8 mouse cellular contexts compared by ENCODE assay signal in the genomic region with DNA sequence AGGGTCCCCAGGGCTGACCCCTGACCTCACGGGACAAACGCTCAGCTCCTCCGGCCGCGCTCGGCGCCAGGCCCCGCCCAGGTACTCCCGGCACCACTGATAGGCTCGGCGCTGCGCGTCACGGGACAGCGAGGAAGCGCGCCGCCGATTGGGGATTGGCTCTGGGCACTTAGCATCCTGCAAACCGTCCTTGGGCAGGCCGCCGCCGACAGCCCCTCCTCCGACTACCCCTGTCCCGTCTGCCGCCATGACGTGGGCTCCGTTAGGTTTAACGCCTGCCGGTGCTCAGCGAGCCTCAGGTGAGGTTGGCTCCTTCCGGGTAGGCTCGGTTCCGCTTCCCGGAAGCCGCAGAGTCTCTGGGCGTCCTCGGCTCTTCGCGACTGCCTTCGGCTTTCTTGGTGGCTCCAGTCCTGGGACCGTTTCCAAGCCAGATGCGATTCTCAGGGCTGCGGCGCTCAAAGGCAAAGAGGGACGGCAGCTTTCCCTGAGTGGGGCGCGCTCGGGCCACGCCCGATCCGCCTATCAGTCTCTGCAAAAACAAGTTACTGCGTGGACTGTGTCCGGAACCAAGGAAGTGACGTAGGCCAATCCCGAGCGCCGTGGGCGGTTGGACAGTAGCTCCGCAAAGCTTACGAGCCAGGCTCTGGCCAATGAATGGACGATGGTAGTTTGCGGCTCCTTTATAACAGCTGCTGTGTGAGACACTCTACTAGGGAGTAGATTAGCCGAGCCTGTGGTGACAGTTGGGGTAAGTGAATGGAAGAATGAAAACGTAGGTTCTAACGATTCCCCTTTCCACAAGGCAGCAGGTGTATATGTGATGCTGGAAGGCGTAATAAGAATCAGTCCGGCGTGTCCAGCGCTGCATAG. TPM values are rescaled to one million over a fixed set of nuclear protein-coding genes. Genes with fewer than 3 reads are reported as not detected.
A peak's percentile ranks its signal among the peaks of the same experiment; 100 is the strongest.
DNase-seq lines count a peak whose midpoint lies in the region; ATAC-seq and TF ChIP-seq lines count a peak whose summit lies in the region.

Gene C730034F03Rik, plus strand, starts transcription at position 238 of the 870 bp plus-strand sequence.
Gene Gm44502, minus strand, starts transcription at position 345 of the 870 bp plus-strand sequence.
Gene Chkb, minus strand, starts transcription at position 557 of the 870 bp plus-strand sequence.

- peaks cover 16% of the 10 kb centered on the region for H3K4me1 ChIP-seq in embryonic facial prominence, embryonic 13.5 days
- H3K4me1 ChIP-seq in kidney, adult 2 months (ENCODE audit: control insufficient read depth, insufficient read depth, low read length) = no peaks in the 10 kb centered on the region
- peaks cover 24% of the 10 kb centered on the region for H3K4me1 ChIP-seq in limb, embryonic 12.5 days (replicated peaks)
- peaks cover 22% of the 10 kb centered on the region for H3K4me1 ChIP-seq in midbrain, embryonic 15.5 days
- peaks cover 7% of the 10 kb centered on the region for H3K4me1 ChIP-seq in spleen, adult 2 months (ENCODE audit: control insufficient read depth, insufficient read depth, insufficient read length)

- under 1% methylated on average over 70 of the region's 70 CpGs for WGBS in embryonic facial prominence, embryonic 13.5 days
- under 1% methylated on average over 70 of the region's 70 CpGs for WGBS in kidney, adult 2 months
- WGBS in limb, embryonic 12.5 days = 1% methylated on average over 70 of the region's 70 CpGs
- WGBS in midbrain, embryonic 15.5 days = under 1% methylated on average over 70 of the region's 70 CpGs
- under 1% methylated on average over 70 of the region's 70 CpGs for WGBS in spleen, adult 2 months

- peak; percentile 96 for DNase-seq in 3134 (ENCODE audit: extremely low read depth, insufficient read length, low spot score)
- peak; percentile 94 to 97 for DNase-seq in adrenal gland, postnatal 36 days
- peak; percentile 93 to 96 for DNase-seq in heart, adult 18-20 months
- peak; percentile 97 for DNase-seq in kidney, adult 2 months
- peak; percentile 85 to 88 for DNase-seq in spleen, adult 2 months (ENCODE audit: low read depth in 1 of 2, low spot score in 2 of 2)

- no peaks in the 10 kb centered on the region for H3K27me3 ChIP-seq in embryonic facial prominence, embryonic 13.5 days
- H3K27me3 ChIP-seq in kidney, adult 2 months (replicated peaks; ENCODE audit: control insufficient read depth, insufficient read depth, low read length) = no peaks in the 10 kb centered on the region
- no peaks in the 10 kb centered on the region for H3K27me3 ChIP-seq in limb, embryonic 12.5 days
- no peaks in the 10 kb centered on the region for H3K27me3 ChIP-seq in midbrain, embryonic 15.5 days (replicated peaks)
- H3K27me3 ChIP-seq in spleen, adult 2 months (ENCODE audit: control insufficient read depth, insufficient read depth, low read length) = no peaks in the 10 kb centered on the region

- H3K4me2 ChIP-seq in embryonic facial prominence, embryonic 13.5 days = peak within 1 kb of the TSS; percentile 73
- H3K4me2 ChIP-seq in limb, embryonic 12.5 days = peak within 1 kb of the TSS; percentile 87
- peak within 1 kb of the TSS; percentile 97 for H3K4me2 ChIP-seq in midbrain, embryonic 15.5 days

- TF ChIP-seq POLR2A in kidney, adult 2 months (IDR thresholded peaks at IDR 0.05; ENCODE audit: low read depth, low read length) = no peak
- peak; percentile 21 for TF ChIP-seq POLR2A in spleen, adult 2 months (IDR thresholded peaks at IDR 0.05; ENCODE audit: low read depth, low read length)

- ATAC-seq in embryonic facial prominence, embryonic 13.5 days (ENCODE audit: insufficient number of reproducible peaks, insufficient read depth, low FRiP score, low TSS enrichment, low read depth) = peak; percentile 89
- peak; percentile 90 for ATAC-seq in limb, embryonic 12.5 days (ENCODE audit: insufficient number of reproducible peaks, insufficient read depth, low FRiP score, low TSS enrichment, low read depth)
- ATAC-seq in midbrain, embryonic 15.5 days (replicated peaks) = peak; percentile 96

- no peak for TF ChIP-seq CTCF in kidney, adult 2 months (conservative IDR thresholded peaks at IDR 0.05; ENCODE audit: insufficient read depth, insufficient read length, low read depth, low read length)
- TF ChIP-seq CTCF in spleen, adult 2 months (IDR thresholded peaks at IDR 0.05; ENCODE audit: extremely low read depth, insufficient read depth, insufficient read length, insufficient replicate concordance) = no peak

- H3K27ac ChIP-seq in embryonic facial prominence, embryonic 13.5 days = peak within 1 kb of the TSS; percentile 98
- H3K27ac ChIP-seq in kidney, adult 2 months (ENCODE audit: insufficient read depth, low read depth, low read length) = peak within 1 kb of the TSS; percentile 95
- peak within 1 kb of the TSS; percentile 96 for H3K27ac ChIP-seq in limb, embryonic 12.5 days
- H3K27ac ChIP-seq in midbrain, embryonic 15.5 days = peak within 1 kb of the TSS; percentile 97
- H3K27ac ChIP-seq in spleen, adult 2 months (ENCODE audit: insufficient read depth, low read length) = peak within 1 kb of the TSS; percentile 100

- H3K9ac ChIP-seq in embryonic facial prominence, embryonic 13.5 days = peak within 1 kb of the TSS; percentile 81
- H3K9ac ChIP-seq in limb, embryonic 12.5 days (replicated peaks) = peak within 1 kb of the TSS; percentile 75
- peak within 1 kb of the TSS; percentile 78 for H3K9ac ChIP-seq in midbrain, embryonic 15.5 days

- H3K36me3 ChIP-seq in embryonic facial prominence, embryonic 13.5 days = peaks cover 26% of the 10 kb centered on the region
- no peaks in the 10 kb centered on the region for H3K36me3 ChIP-seq in kidney, adult 2 months (ENCODE audit: control insufficient read depth, insufficient read depth, low read length)
- peaks cover 25% of the 10 kb centered on the region for H3K36me3 ChIP-seq in limb, embryonic 12.5 days
- H3K36me3 ChIP-seq in midbrain, embryonic 15.5 days (replicated peaks) = peaks cover 13% of the 10 kb centered on the region
- H3K36me3 ChIP-seq in spleen, adult 2 months (ENCODE audit: control insufficient read depth, insufficient read depth, low read length) = peaks cover 12% of the 10 kb centered on the region

- no peaks in the 10 kb centered on the region for H3K9me3 ChIP-seq in embryonic facial prominence, embryonic 13.5 days
- no peaks in the 10 kb centered on the region for H3K9me3 ChIP-seq in limb, embryonic 12.5 days
- no peaks in the 10 kb centered on the region for H3K9me3 ChIP-seq in midbrain, embryonic 15.5 days

- peak within 1 kb of the TSS; percentile 81 for H3K4me3 ChIP-seq in embryonic facial prominence, embryonic 13.5 days
- H3K4me3 ChIP-seq in kidney, adult 2 months (ENCODE audit: insufficient read depth, low read depth, low read length) = peak within 1 kb of the TSS; percentile 83
- H3K4me3 ChIP-seq in limb, embryonic 12.5 days (replicated peaks) = peak within 1 kb of the TSS; percentile 74
- H3K4me3 ChIP-seq in midbrain, embryonic 15.5 days = peak within 1 kb of the TSS; percentile 84
- H3K4me3 ChIP-seq in spleen, adult 2 months (ENCODE audit: extremely low read depth, insufficient read depth, insufficient read length) = peak within 1 kb of the TSS; percentile 94

RNA-seq across cellular contexts. Expression of gene C730034F03Rik, which starts in this region (rescaled TPM):
- 1 to 10 TPM; 1.3 to 1.4 TPM for total RNA-seq in adrenal gland, postnatal 36 days (2021)
- 5.5 and 6.0 TPM in 2 replicates for polyA plus RNA-seq in embryonic facial prominence, embryonic 13.5 days (2015; fragmentation: Nextera tagmentation; extraction: Ambion mirVana)
- 1 to 10 TPM; 1.3 to 1.6 TPM for total RNA-seq in heart, adult 18-20 months (2021)
- 0.76 and 0.99 TPM in 2 replicates for polyA plus RNA-seq in kidney, adult 2 months (2012; rRNA removed)
- polyA plus RNA-seq in limb, embryonic 12.5 days (2016; fragmentation: Nextera tagmentation; extraction: Ambion mirVana) = 3.6 and 3.8 TPM in 2 replicates
- 7.3 and 8.2 TPM in 2 replicates for polyA plus RNA-seq in midbrain, embryonic 15.5 days (2015; fragmentation: Nextera tagmentation; extraction: Ambion mirVana)
- 0.75 and 0.82 TPM in 2 replicates for polyA plus RNA-seq in spleen, adult 2 months (2012; rRNA removed)

RNA-seq across cellular contexts. Expression of gene Gm44502, which starts in this region (rescaled TPM):
- total RNA-seq in adrenal gland, postnatal 36 days (2021) = 1 to 10 TPM in 1 of 2 experiments, not detected in 1; 1.4 TPM
- not detected in 2 replicates for polyA plus RNA-seq in embryonic facial prominence, embryonic 13.5 days (2015; fragmentation: Nextera tagmentation; extraction: Ambion mirVana)
- 1 to 10 TPM; 4.6 to 5.0 TPM for total RNA-seq in heart, adult 18-20 months (2021)
- 1.1 and 1.5 TPM in 2 replicates for polyA plus RNA-seq in kidney, adult 2 months (2012; rRNA removed)
- not detected in 2 replicates for polyA plus RNA-seq in limb, embryonic 12.5 days (2016; fragmentation: Nextera tagmentation; extraction: Ambion mirVana)
- polyA plus RNA-seq in midbrain, embryonic 15.5 days (2015; fragmentation: Nextera tagmentation; extraction: Ambion mirVana) = not detected in 2 replicates
- polyA plus RNA-seq in spleen, adult 2 months (2012; rRNA removed) = 2.0 and 2.2 TPM in 2 replicates

RNA-seq across cellular contexts. Expression of gene Chkb, which starts in this region (rescaled TPM):
- total RNA-seq in adrenal gland, postnatal 36 days (2021) = 10 to 100 TPM; 57.8 to 63.2 TPM
- 59.3 and 71.1 TPM in 2 replicates for polyA plus RNA-seq in embryonic facial prominence, embryonic 13.5 days (2015; fragmentation: Nextera tagmentation; extraction: Ambion mirVana)
- total RNA-seq in heart, adult 18-20 months (2021) = 10 to 100 TPM; 44.8 to 55.0 TPM
- polyA plus RNA-seq in kidney, adult 2 months (2012; rRNA removed) = 58.2 and 62.6 TPM in 2 replicates
- polyA plus RNA-seq in limb, embryonic 12.5 days (2016; fragmentation: Nextera tagmentation; extraction: Ambion mirVana) = 59.2 and 61.8 TPM in 2 replicates
- polyA plus RNA-seq in midbrain, embryonic 15.5 days (2015; fragmentation: Nextera tagmentation; extraction: Ambion mirVana) = 91.8 and 92.3 TPM in 2 replicates
- 62.6 and 72.1 TPM in 2 replicates for polyA plus RNA-seq in spleen, adult 2 months (2012; rRNA removed)

Comparison
In these comparisons a context has a peak if more than half of its experiments do, and no peak if none do; other contexts are left out.
1. Peak in every context shown above with its lines: DNase-seq, ATAC-seq, H3K4me3 ChIP-seq and H3K27ac ChIP-seq.